Comparison of ENCODE assay signal across 19 mouse cellular contexts in the genomic region with DNA sequence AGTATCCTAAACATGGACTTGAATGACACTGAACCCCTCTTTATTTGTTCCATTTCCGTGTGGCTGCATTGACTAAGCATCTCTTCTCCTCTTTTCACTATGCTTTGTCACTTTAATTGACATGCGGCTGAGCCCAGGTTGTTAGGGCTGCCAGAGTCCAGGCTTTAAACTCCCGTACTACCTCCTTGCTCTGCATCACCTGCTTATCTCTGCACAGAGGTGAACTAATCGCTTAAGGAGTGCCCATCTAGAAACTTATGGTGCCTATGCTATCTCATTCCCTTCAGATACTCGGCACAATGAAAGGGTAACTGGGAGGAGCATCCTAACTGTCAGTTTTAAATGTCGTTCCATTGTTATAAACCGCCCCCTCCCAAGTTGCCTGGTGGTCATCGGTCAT.
DNase-seq lines count a peak whose midpoint lies in the region; ATAC-seq and TF ChIP-seq lines count a peak whose summit lies in the region.
"Had no signal": no experiment of that assay in that cellular context is flagged by ENCODE, and none has a peak within 500 bp of the region (broad histone marks: within the 10 kb centered on the region; RNA-seq: fewer than 3 reads in every experiment).

No protein-coding gene starts in this region.

- no peaks in the 10 kb centered on the region for H3K4me1 ChIP-seq in intestine, embryonic 16.5 days (ENCODE audit: control insufficient read depth, insufficient read depth, low read length)
- H3K4me1 ChIP-seq in intestine, embryonic 15.5 days (replicated peaks), result no peaks in the 10 kb centered on the region
- no peaks in the 10 kb centered on the region for H3K4me1 ChIP-seq in intestine, postnatal 0 days (replicated peaks; ENCODE audit: control insufficient read depth, insufficient read depth, low read length)
- H3K4me1 ChIP-seq in forebrain, embryonic 10.5 days, result no peaks in the 10 kb centered on the region; the same call in 1 of the 2 replicates

- no peak overlapping the region for H3K9ac ChIP-seq in intestine, embryonic 16.5 days (ENCODE audit: low read depth, low read length)
- H3K9ac ChIP-seq in intestine, embryonic 15.5 days, result no peak overlapping the region
- no peak overlapping the region for H3K9ac ChIP-seq in intestine, postnatal 0 days (ENCODE audit: low read depth, low read length)

- H3K36me3 ChIP-seq in intestine, embryonic 16.5 days (ENCODE audit: control insufficient read depth, insufficient read depth, low read length), result no peaks in the 10 kb centered on the region
- H3K36me3 ChIP-seq in intestine, embryonic 15.5 days, result no peaks in the 10 kb centered on the region
- H3K36me3 ChIP-seq in intestine, postnatal 0 days (ENCODE audit: control insufficient read depth, insufficient read depth), result no peaks in the 10 kb centered on the region
- no peaks in the 10 kb centered on the region for H3K36me3 ChIP-seq in forebrain, embryonic 10.5 days (replicated peaks)
- H3K36me3 ChIP-seq: G1E had no signal

- H3K4me2 ChIP-seq in intestine, embryonic 16.5 days (ENCODE audit: low read depth, low read length), result no peak overlapping the region
- H3K4me2 ChIP-seq in intestine, embryonic 15.5 days (replicated peaks), result no peak overlapping the region
- no peak overlapping the region for H3K4me2 ChIP-seq in intestine, postnatal 0 days (replicated peaks; ENCODE audit: low read depth)

- no peaks in the 10 kb centered on the region for H3K27me3 ChIP-seq in intestine, embryonic 16.5 days (replicated peaks; ENCODE audit: control insufficient read depth, insufficient read depth, low read length)
- no peaks in the 10 kb centered on the region for H3K27me3 ChIP-seq in intestine, embryonic 15.5 days (replicated peaks)
- no peaks in the 10 kb centered on the region for H3K27me3 ChIP-seq in intestine, postnatal 0 days (replicated peaks; ENCODE audit: control insufficient read depth, insufficient read depth, low read length)
- peaks cover 5% of the 10 kb centered on the region; the same call in 1 of the 2 replicates for H3K27me3 ChIP-seq in forebrain, embryonic 10.5 days (ENCODE audit: poor library complexity, severe bottlenecking)
- H3K27me3 ChIP-seq: CH12.LX, Patski had no signal

- no peak for DNase-seq in forebrain, embryonic 10.5 days (ENCODE audit: extremely low spot score, low spot score)
- DNase-seq: adrenal gland, adult 2 months; adrenal gland, adult 8-10 months; adrenal gland, postnatal 10 days; adrenal gland, postnatal 14 days; adrenal gland, postnatal 25 days; adrenal gland, postnatal 36 days; B cell, adult 2 months; cerebellum, adult 11 months; cerebellum, adult 11-12 months; cerebellum, adult 18-20 months had no signal

- TF ChIP-seq CTCF in intestine, postnatal 0 days (IDR thresholded peaks at IDR 0.05; ENCODE audit: low read depth), result no peak

- peak; percentile 58; the same call in 1 of the 2 replicates for ATAC-seq in intestine, embryonic 16.5 days
- ATAC-seq in intestine, embryonic 15.5 days, result no peak
- peak; percentile 69 for ATAC-seq in intestine, postnatal 0 days
- ATAC-seq: activated CD4-positive, CD25-positive, alpha-beta regulatory T cell, adult 4 months; CD4-positive, CD25-positive, alpha-beta regulatory T cell, adult 4 months; Patski had no signal

- no peaks in the 10 kb centered on the region for H3K9me3 ChIP-seq in intestine, embryonic 16.5 days (ENCODE audit: control insufficient read depth, low read length)
- H3K9me3 ChIP-seq in intestine, embryonic 15.5 days, result no peaks in the 10 kb centered on the region
- no peaks in the 10 kb centered on the region for H3K9me3 ChIP-seq in intestine, postnatal 0 days (ENCODE audit: control insufficient read depth)
- no peaks in the 10 kb centered on the region for H3K9me3 ChIP-seq in forebrain, embryonic 10.5 days
- H3K9me3 ChIP-seq: G1E had no signal

- no peak overlapping the region for H3K4me3 ChIP-seq in intestine, embryonic 16.5 days (ENCODE audit: low read length)
- H3K4me3 ChIP-seq in intestine, embryonic 15.5 days (replicated peaks), result no peak overlapping the region
- H3K4me3 ChIP-seq in intestine, postnatal 0 days (ENCODE audit: low read depth, low read length), result no peak overlapping the region
- H3K4me3 ChIP-seq in forebrain, embryonic 10.5 days, result no peak overlapping the region

- no peak overlapping the region for H3K27ac ChIP-seq in intestine, embryonic 16.5 days (ENCODE audit: low read length)
- no peak overlapping the region for H3K27ac ChIP-seq in intestine, embryonic 15.5 days
- no peak overlapping the region for H3K27ac ChIP-seq in intestine, postnatal 0 days (ENCODE audit: low read depth, low read length)
- H3K27ac ChIP-seq in forebrain, embryonic 10.5 days, result no peak overlapping the region

- WGBS in intestine, embryonic 16.5 days, result 62% methylated on average over 8 of the region's 8 CpGs
- 71% methylated on average over 8 of the region's 8 CpGs for WGBS in intestine, embryonic 15.5 days
- 60% methylated on average over 8 of the region's 8 CpGs for WGBS in intestine, postnatal 0 days
- 70% methylated on average over 8 of the region's 8 CpGs for WGBS in forebrain, embryonic 10.5 days
